Mouse (Mus musculus): ENCODE results near the gene Ddx19a.

DNA sequence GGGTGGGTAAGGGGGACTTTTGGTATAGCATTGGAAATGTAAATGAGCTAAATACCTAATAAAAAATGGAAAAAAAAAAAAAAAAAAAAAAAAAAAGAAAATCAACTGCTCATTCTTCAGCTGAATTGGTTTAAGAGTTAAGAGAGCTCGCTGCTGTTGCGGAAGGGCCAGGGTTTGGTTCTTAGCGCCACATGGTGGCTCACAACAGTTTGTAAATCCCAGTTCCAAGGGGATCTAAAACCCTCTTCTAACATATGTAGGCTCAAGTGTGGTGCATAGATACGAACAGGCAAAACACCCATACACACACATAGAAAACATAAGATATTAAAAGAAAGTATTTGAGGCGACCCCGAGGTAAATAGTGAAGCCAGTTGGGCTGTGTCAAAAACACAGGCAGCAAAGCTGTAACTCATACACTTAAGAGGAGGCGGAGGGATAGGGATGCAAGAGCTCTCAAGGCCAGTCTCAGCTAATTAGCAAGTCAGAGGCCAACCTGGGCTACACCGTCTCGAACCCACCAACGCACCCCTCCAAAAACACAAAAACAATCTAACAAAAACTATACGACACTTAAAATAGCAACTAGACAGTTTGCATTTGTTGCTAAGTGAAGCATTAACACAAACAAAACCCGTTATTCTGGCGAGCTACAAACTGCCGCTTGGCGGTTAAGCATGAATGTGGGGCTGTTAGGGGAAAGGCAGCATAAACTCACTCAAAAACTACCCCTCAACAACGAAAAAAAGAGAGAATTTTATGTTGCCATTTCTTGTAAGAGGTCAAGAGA lies 764 bp downstream of the Ddx19a start:
- no peak for TF ChIP-seq POLR2A (IDR thresholded peaks at IDR 0.05; ENCODE audit: extremely low read depth, insufficient read depth, low read length)
- TF ChIP-seq CTCF (IDR thresholded peaks at IDR 0.05; ENCODE audit: extremely low read depth, insufficient read depth, low read length), result no peak
